Mouse (Mus musculus) WW6 (cell line): Measurements from ENCODE around the gene Rhbdd3.
A peak's percentile ranks its signal among the peaks of the same experiment; 100 is the strongest.
"Not testable (repeated sequence)": the region's sequence is repeated elsewhere in the genome, so short reads cannot be mapped to it uniquely, and the experiment has no call there.

Source experiments
- DNase-seq: peaks from one replicate; pipeline ENCODE4 v3.0.0-alpha.2; 2013; ENCODE audit warnings: low read depth, low spot score

The Rhbdd3 gene

GRCm38 (mm10) chr11:5065056-5065821 lies 33.5 kb upstream of the Rhbdd3 start, which contains the start of gene Gas2l1:
Gene Gas2l1, minus strand, starts transcription at chr11:5065327.
- DNase-seq = peak; percentile 92

GRCm38 (mm10) chr11:5067063-5067462 lies 31.7 kb upstream of the Rhbdd3 start:
- no peak for DNase-seq

- no peak for DNase-seq
These were observed 30.4 kb upstream of the Rhbdd3 start for GRCm38 (mm10) chr11:5068126-5068971.

- no peak for DNase-seq
These were observed 23.8 kb upstream of the Rhbdd3 start for GRCm38 (mm10) chr11:5074882-5075281.

GRCm38 (mm10) chr11:5075760-5076159 lies 23.0 kb upstream of the Rhbdd3 start:
- DNase-seq = no peak

GRCm38 (mm10) chr11:5076843-5077242 lies 21.9 kb upstream of the Rhbdd3 start:
- not testable (repeated sequence) for DNase-seq

GRCm38 (mm10) chr11:5089147-5089546 lies 9.6 kb upstream of the Rhbdd3 start:
- no peak for DNase-seq

- no peak for DNase-seq
These were observed 7.0 kb upstream of the Rhbdd3 start for GRCm38 (mm10) chr11:5091706-5092105.

- no peak for DNase-seq
These were observed 2.8 kb upstream of the Rhbdd3 start for GRCm38 (mm10) chr11:5095877-5096276.

- no peak for DNase-seq
These were observed 2.2 kb upstream of the Rhbdd3 start for GRCm38 (mm10) chr11:5096480-5097020.

GRCm38 (mm10) chr11:5098035-5098735 lies 541 bp upstream of the Rhbdd3 start:
- DNase-seq = no peak

GRCm38 (mm10) chr11:5099576-5100183 lies 954 bp downstream of the Rhbdd3 start:
- peak; percentile 71 for DNase-seq

- no peak for DNase-seq
These were observed 1.6 kb downstream of the Rhbdd3 start for GRCm38 (mm10) chr11:5100283-5100682.

GRCm38 (mm10) chr11:5100801-5101200 lies 2.1 kb downstream of the Rhbdd3 start:
- no peak for DNase-seq

GRCm38 (mm10) chr11:5101641-5102040 lies 2.9 kb downstream of the Rhbdd3 start:
- DNase-seq = no peak

GRCm38 (mm10) chr11:5102384-5102783 lies 3.7 kb downstream of the Rhbdd3 start:
- no peak for DNase-seq

GRCm38 (mm10) chr11:5103986-5104509 lies 5.3 kb downstream of the Rhbdd3 start:
- DNase-seq = no peak

GRCm38 (mm10) chr11:5109441-5109840 lies 10.7 kb downstream of the Rhbdd3 start:
- no peak for DNase-seq

GRCm38 (mm10) chr11:5113645-5114044 lies 14.9 kb downstream of the Rhbdd3 start:
- no peak for DNase-seq

GRCm38 (mm10) chr11:5114931-5115581 lies 16.3 kb downstream of the Rhbdd3 start:
- peak; percentile 95 for DNase-seq

GRCm38 (mm10) chr11:5125713-5126112 lies 27.0 kb downstream of the Rhbdd3 start:
- DNase-seq = no peak
